Mouse (Mus musculus) neural tube, embryonic 12.5 days (tissue): ENCODE measurements around the gene Tob1. TPM values are rescaled to one million over a fixed set of nuclear protein-coding genes. Genes with fewer than 3 reads are reported as not detected.

Source experiments
- ATAC-seq: fragments of 200-750 bp; cut with Nextera tagmentation; 2 replicates; pipeline ENCODE4 v1.8.0; 2017; ENCODE audit warnings: low read depth, mild to moderate bottlenecking, moderate TSS enrichment, moderate library complexity; ENCODE audit not compliant: low FRiP score
- H3K27ac ChIP-seq: fragments of 300-500 bp; sonication (generic); 2 replicates; pipeline ENCODE4 v1.5.1; 2016
- H3K27me3 ChIP-seq: fragments of 300-500 bp; sonication (generic); replicated peaks from 2 replicates; pipeline ENCODE4 v1.6.1; 2016; ENCODE audit warnings: mild to moderate bottlenecking
- H3K36me3 ChIP-seq: fragments of 300-500 bp; sonication (generic); 2 replicates; pipeline ENCODE4 v1.6.1; 2016; ENCODE audit warnings: mild to moderate bottlenecking
- H3K4me1 ChIP-seq: fragments of 300-500 bp; sonication (generic); 2 replicates; pipeline ENCODE4 v1.6.1; 2016
- H3K4me2 ChIP-seq: fragments of 300-500 bp; sonication (generic); replicated peaks from 2 replicates; pipeline ENCODE4 v1.6.1; 2016; ENCODE audit warnings: mild to moderate bottlenecking
- H3K4me3 ChIP-seq: fragments of 300-500 bp; sonication (generic); 2 replicates; pipeline ENCODE4 v1.5.1; 2016
- H3K9ac ChIP-seq: fragments of 300-500 bp; sonication (generic); 2 replicates; pipeline ENCODE4 v1.6.1; 2016; ENCODE audit warnings: mild to moderate bottlenecking
- H3K9me3 ChIP-seq: fragments of 300-500 bp; sonication (generic); 2 replicates; pipeline ENCODE4 v1.6.1; 2016; ENCODE audit warnings: mild to moderate bottlenecking
- WGBS: fragments of 180-500 bp; shearing (Covaris S2); methylation state at CpG from one replicate; pipeline ENCODE4 v1.1.7; 2016; 5-methylcytosine and 5-hydroxymethylcytosine counted together
- polyA plus RNA-seq: library from polyadenylated mRNA; unstranded; fragments of >200 nt; fragmentation: Nextera tagmentation; extraction: Ambion mirVana; gene quantifications from 2 replicates; pipeline ENCODE4 v1.2.1, GENCODE M21; 2016

Tob1 gene
- polyA plus RNA-seq, 1 experiment from 2014 or later: 43.3 TPM

GRCm38 (mm10) chr11:94215581-94215980, 4.3 kb downstream of the Tob1 start:
- H3K27me3 ChIP-seq: no peaks in the 10 kb centered on the region
- H3K27ac ChIP-seq: no peak overlapping the region
- WGBS: 65% methylated on average over 3 of the region's 3 CpGs
- no peak overlapping the region for H3K4me3 ChIP-seq
- no peak for ATAC-seq
- H3K9ac ChIP-seq: no peak overlapping the region
- no peaks in the 10 kb centered on the region for H3K9me3 ChIP-seq
- H3K4me1 ChIP-seq: peaks cover 20% of the 10 kb centered on the region
- H3K4me2 ChIP-seq: peak overlapping the region; percentile 12; the same call in 1 of the 2 replicates
- peaks cover 10% of the 10 kb centered on the region for H3K36me3 ChIP-seq

GRCm38 (mm10) chr11:94216247-94216646, 5.0 kb downstream of the Tob1 start:
- no peak overlapping the region for H3K4me2 ChIP-seq
- no peak overlapping the region for H3K9ac ChIP-seq
- no peak overlapping the region for H3K4me3 ChIP-seq
- H3K27me3 ChIP-seq: no peaks in the 10 kb centered on the region
- H3K9me3 ChIP-seq: no peaks in the 10 kb centered on the region
- H3K36me3 ChIP-seq: peaks cover 10% of the 10 kb centered on the region
- ATAC-seq: no peak
- H3K4me1 ChIP-seq: peaks cover 20% of the 10 kb centered on the region
- no peak overlapping the region for H3K27ac ChIP-seq
- 9% methylated on average over 2 of the region's 2 CpGs for WGBS

GRCm38 (mm10) chr11:94221257-94221656, 10.0 kb downstream of the Tob1 start:
- no peak overlapping the region for H3K4me3 ChIP-seq
- H3K4me1 ChIP-seq: peaks cover under 1% of the 10 kb centered on the region; the same call in 1 of the 2 replicates
- H3K9ac ChIP-seq: no peak overlapping the region
- no peaks in the 10 kb centered on the region for H3K27me3 ChIP-seq
- no peak for ATAC-seq
- H3K4me2 ChIP-seq: no peak overlapping the region
- H3K27ac ChIP-seq: no peak overlapping the region
- H3K36me3 ChIP-seq: no peaks in the 10 kb centered on the region
- no peaks in the 10 kb centered on the region for H3K9me3 ChIP-seq
- 93% methylated on average over 7 of the region's 7 CpGs for WGBS

GRCm38 (mm10) chr11:94223531-94223930, 12.3 kb downstream of the Tob1 start:
- no peak overlapping the region for H3K4me2 ChIP-seq
- 89% methylated on average over 9 of the region's 9 CpGs for WGBS
- no peak for ATAC-seq
- H3K36me3 ChIP-seq: no peaks in the 10 kb centered on the region
- H3K27ac ChIP-seq: no peak overlapping the region
- peaks cover 10% of the 10 kb centered on the region for H3K4me1 ChIP-seq
- H3K9me3 ChIP-seq: no peaks in the 10 kb centered on the region
- no peak overlapping the region for H3K9ac ChIP-seq
- H3K4me3 ChIP-seq: no peak overlapping the region
- H3K27me3 ChIP-seq: no peaks in the 10 kb centered on the region

- WGBS: 48% methylated on average over 7 of the region's 7 CpGs
- ATAC-seq: no peak
- Histone ChIP-seq H3K27me3 (no peaks in the 10 kb centered on the region; the same call in 1 of the 2 replicates), H3K9me3 (no peaks in the 10 kb centered on the region), H3K4me2 (no peak overlapping the region), H3K36me3 (no peaks in the 10 kb centered on the region), H3K9ac (no peak overlapping the region), H3K4me3 (no peak overlapping the region), H3K4me1 (peaks cover 13% of the 10 kb centered on the region), H3K27ac (no peak overlapping the region)
Observed at GRCm38 (mm10) chr11:94225985-94226384, 14.7 kb downstream of the Tob1 start.

- ATAC-seq: no peak
- WGBS: 24% methylated on average over 9 of the region's 9 CpGs
- H3K4me3 ChIP-seq: no peak overlapping the region
- no peaks in the 10 kb centered on the region for H3K36me3 ChIP-seq
- peaks cover 16% of the 10 kb centered on the region for H3K4me1 ChIP-seq
- no peaks in the 10 kb centered on the region for H3K9me3 ChIP-seq
- no peaks in the 10 kb centered on the region; the same call in 1 of the 2 replicates for H3K27me3 ChIP-seq
- no peak overlapping the region for H3K27ac ChIP-seq
- H3K9ac ChIP-seq: no peak overlapping the region
- H3K4me2 ChIP-seq: no peak overlapping the region
Observed at GRCm38 (mm10) chr11:94228416-94228815, 17.2 kb downstream of the Tob1 start.

GRCm38 (mm10) chr11:94229207-94229960, 18.1 kb downstream of the Tob1 start:
- Histone ChIP-seq H3K27me3 (no peaks in the 10 kb centered on the region; the same call in 1 of the 2 replicates), H3K9me3 (no peaks in the 10 kb centered on the region), H3K4me2 (no peak overlapping the region), H3K9ac (no peak overlapping the region), H3K27ac (no peak overlapping the region), H3K4me1 (peaks cover 16% of the 10 kb centered on the region), H3K4me3 (no peak overlapping the region), H3K36me3 (no peaks in the 10 kb centered on the region)
- 83% methylated on average over 5 of the region's 5 CpGs for WGBS
- no peak for ATAC-seq

- WGBS: 84% methylated on average over 8 of the region's 8 CpGs
- H3K9ac ChIP-seq: no peak overlapping the region
- no peak overlapping the region for H3K4me3 ChIP-seq
- H3K27ac ChIP-seq: no peak overlapping the region
- H3K4me1 ChIP-seq: peaks cover 16% of the 10 kb centered on the region
- H3K27me3 ChIP-seq: no peaks in the 10 kb centered on the region; the same call in 1 of the 2 replicates
- H3K9me3 ChIP-seq: no peaks in the 10 kb centered on the region
- ATAC-seq: no peak
- no peak overlapping the region for H3K4me2 ChIP-seq
- H3K36me3 ChIP-seq: no peaks in the 10 kb centered on the region
Observed at GRCm38 (mm10) chr11:94230244-94230643, 19.0 kb downstream of the Tob1 start.

- H3K27me3 ChIP-seq: no peaks in the 10 kb centered on the region; the same call in 1 of the 2 replicates
- peaks cover 16% of the 10 kb centered on the region for H3K4me1 ChIP-seq
- H3K27ac ChIP-seq: no peak overlapping the region
- no peaks in the 10 kb centered on the region for H3K36me3 ChIP-seq
- no peak overlapping the region for H3K4me3 ChIP-seq
- H3K9me3 ChIP-seq: no peaks in the 10 kb centered on the region
- no peak for ATAC-seq
- no peak overlapping the region for H3K4me2 ChIP-seq
- H3K9ac ChIP-seq: no peak overlapping the region
- 81% methylated on average over 19 of the region's 19 CpGs for WGBS
Observed at GRCm38 (mm10) chr11:94231821-94232552, 20.7 kb downstream of the Tob1 start.

- Histone ChIP-seq H3K9ac (no peak overlapping the region), H3K27ac (no peak overlapping the region), H3K4me1 (peaks cover 8% of the 10 kb centered on the region; the same call in 1 of the 2 replicates), H3K36me3 (no peaks in the 10 kb centered on the region), H3K9me3 (no peaks in the 10 kb centered on the region), H3K27me3 (no peaks in the 10 kb centered on the region; the same call in 1 of the 2 replicates), H3K4me3 (no peak overlapping the region), H3K4me2 (no peak overlapping the region)
- no peak for ATAC-seq
- 78% methylated on average over 6 of the region's 6 CpGs for WGBS
Observed at GRCm38 (mm10) chr11:94233405-94233804, 22.2 kb downstream of the Tob1 start.

GRCm38 (mm10) chr11:94234380-94234779, 23.1 kb downstream of the Tob1 start:
- H3K27ac ChIP-seq: no peak overlapping the region
- WGBS: 92% methylated on average over 12 of the region's 12 CpGs
- ATAC-seq: no peak

GRCm38 (mm10) chr11:94234857-94235256, 23.6 kb downstream of the Tob1 start:
- H3K27ac ChIP-seq: no peak overlapping the region
- 89% methylated on average over 8 of the region's 8 CpGs for WGBS
- no peaks in the 10 kb centered on the region; the same call in 1 of the 2 replicates for H3K27me3 ChIP-seq

More at GRCm38 (mm10) chr11:94234380-94234779, 23.1 kb downstream of the Tob1 start:
- Histone ChIP-seq H3K36me3 (no peaks in the 10 kb centered on the region), H3K4me2 (no peak overlapping the region), H3K9ac (no peak overlapping the region), H3K4me3 (no peak overlapping the region), H3K4me1 (0 out of 2 replicates have a peak, but pooled peaks cover 3% of the 10 kb centered on the region), H3K27me3 (no peaks in the 10 kb centered on the region; the same call in 1 of the 2 replicates), H3K9me3 (no peaks in the 10 kb centered on the region)

More at GRCm38 (mm10) chr11:94234857-94235256, 23.6 kb downstream of the Tob1 start:
- ATAC-seq: no peak
- H3K4me1 ChIP-seq: 0 out of 2 replicates have a peak, but pooled peaks cover 3% of the 10 kb centered on the region
- H3K4me3 ChIP-seq: no peak overlapping the region
- no peak overlapping the region for H3K9ac ChIP-seq
- H3K9me3 ChIP-seq: no peaks in the 10 kb centered on the region
- no peaks in the 10 kb centered on the region for H3K36me3 ChIP-seq
- H3K4me2 ChIP-seq: no peak overlapping the region
